Mouse (Mus musculus) MEL (cell line): ENCODE data around the gene Smarcd2. TPM values are rescaled to one million over a fixed set of nuclear protein-coding genes. Genes with fewer than 3 reads are reported as not detected.
A peak's percentile ranks its signal among the peaks of the same experiment; 100 is the strongest.

Experiments used
- DNase-seq: peaks from one replicate; pipeline ENCODE4 v3.0.0; 2011; ENCODE audit warnings: low read depth, low spot score
- H3K27ac ChIP-seq: 2 replicates; pipeline ENCODE4 v1.5.1; 2012; ENCODE audit warnings: low read depth, mild to moderate bottlenecking, control low read depth, low read length, moderate library complexity; ENCODE audit not compliant: control insufficient read depth
- H3K27me3 ChIP-seq, 2 experiments: fragments of 150-350 bp in 1 of 2; sonication (generic) in 1 of 2; 2 replicates each; pipeline ENCODE4 v1.6.1; 2012; ENCODE audit warnings: low read length in 2 of 2, mild to moderate bottlenecking in 2 of 2, improper control_type of control experiment in 1 of 2, moderate library complexity in 1 of 2; ENCODE audit not compliant: insufficient read depth in 2 of 2, control insufficient read depth in 1 of 2
- H3K36me3 ChIP-seq, 2 experiments: 2 replicates each; pipeline ENCODE4 v1.6.1; 2012 to 2014; ENCODE audit warnings: low read length in 2 of 2, improper control_type of control experiment in 1 of 2, inconsistent platforms in 1 of 2, mild to moderate bottlenecking in 1 of 2; ENCODE audit not compliant: insufficient read depth in 2 of 2, control insufficient read depth in 1 of 2
- H3K4me1 ChIP-seq, 2 experiments: fragments of 150-350 bp in 1 of 2; sonication (generic) in 1 of 2; 2 replicates each; pipeline ENCODE4 v1.6.1; 2012; ENCODE audit warnings: low read length in 2 of 2, improper control_type of control experiment in 1 of 2, mild to moderate bottlenecking in 1 of 2; ENCODE audit not compliant: insufficient read depth in 2 of 2, control insufficient read depth in 1 of 2
- H3K4me3 ChIP-seq, 2 experiments: fragments of 150-350 bp in 1 of 2; sonication (generic) in 1 of 2; 2 replicates each; pipeline ENCODE4 v1.5.1; 2012; ENCODE audit warnings: low read depth in 2 of 2, low read length in 2 of 2, mild to moderate bottlenecking in 2 of 2, moderate library complexity in 2 of 2, control low read depth in 1 of 2, improper control_type of control experiment in 1 of 2; ENCODE audit not compliant: control insufficient read depth in 1 of 2, insufficient read depth in 1 of 2
- H3K79me2 ChIP-seq: 2 replicates; pipeline ENCODE4 v1.6.1; 2012; ENCODE audit warnings: mild to moderate bottlenecking, low read length, moderate library complexity; ENCODE audit not compliant: control insufficient read depth, poor library complexity, insufficient read depth
- H3K9ac ChIP-seq: 2 replicates; pipeline ENCODE4 v1.6.1; 2012; ENCODE audit warnings: low read depth, mild to moderate bottlenecking, control low read depth, low read length, moderate library complexity; ENCODE audit not compliant: control insufficient read depth, poor library complexity, severe bottlenecking
- H3K9me3 ChIP-seq: fragments of 150-350 bp; sonication (generic); replicated peaks from 2 replicates; pipeline ENCODE4 v1.6.1; 2012; ENCODE audit warnings: mild to moderate bottlenecking, low read length, improper control_type of control experiment, moderate library complexity; ENCODE audit not compliant: insufficient read depth
- BHLHE40 ChIP-seq: IDR thresholded peaks from 2 replicates; pipeline ENCODE4 v1.6.1; 2012; ENCODE audit warnings: low read depth, mild to moderate bottlenecking, inconsistent platforms, low read length, improper control_type of control experiment, borderline replicate concordance
- CHD1 ChIP-seq: IDR thresholded peaks from 2 replicates; pipeline ENCODE4 v1.6.1; 2012; ENCODE audit warnings: low read depth, mild to moderate bottlenecking, inconsistent platforms, low read length, improper control_type of control experiment
- CHD2 ChIP-seq: IDR thresholded peaks from 2 replicates; pipeline ENCODE4 v1.6.1; 2011; ENCODE audit warnings: low read length, improper control_type of control experiment
- CTCF ChIP-seq, 3 experiments: IDR thresholded peaks in 2 of 3; conservative IDR thresholded peaks in 1 of 3; 2 replicates each; pipeline ENCODE4 v1.5.1; 2011 to 2012; ENCODE audit warnings: low read length in 3 of 3, low read depth in 2 of 3, mild to moderate bottlenecking in 2 of 3, improper control_type of control experiment in 1 of 3, inconsistent platforms in 1 of 3, mixed read lengths in 1 of 3, moderate library complexity in 1 of 3; ENCODE audit not compliant: control insufficient read depth in 1 of 3, insufficient read depth in 1 of 3, poor library complexity in 1 of 3, severe bottlenecking in 1 of 3
- ELF1 ChIP-seq: IDR thresholded peaks from 2 replicates; pipeline ENCODE4 v1.6.1; 2014; ENCODE audit warnings: low read depth, mild to moderate bottlenecking, inconsistent platforms, low read length, improper control_type of control experiment, moderate library complexity
- EP300 ChIP-seq, 2 experiments: IDR thresholded peaks; 2 replicates each; pipeline ENCODE4 v1.6.1; 2011; ENCODE audit warnings: improper control_type of control experiment in 2 of 2, low read length in 2 of 2, low read depth in 1 of 2, mild to moderate bottlenecking in 1 of 2
- ETS1 ChIP-seq: IDR thresholded peaks from 2 replicates; pipeline ENCODE4 v1.6.1; 2012; ENCODE audit warnings: low read depth, mild to moderate bottlenecking, inconsistent platforms, low read length, improper control_type of control experiment, moderate library complexity
- GABPA ChIP-seq: IDR thresholded peaks from 2 replicates; pipeline ENCODE4 v1.6.1; 2012; ENCODE audit warnings: low read depth, mild to moderate bottlenecking, inconsistent platforms, low read length, improper control_type of control experiment, moderate library complexity
- HCFC1 ChIP-seq: IDR thresholded peaks from 2 replicates; pipeline ENCODE4 v1.6.1; 2012; ENCODE audit warnings: low read depth, mild to moderate bottlenecking, inconsistent platforms, low read length, improper control_type of control experiment, moderate library complexity
- JUND ChIP-seq: IDR thresholded peaks from 2 replicates; pipeline ENCODE4 v1.6.1; 2011; ENCODE audit warnings: low read depth, mild to moderate bottlenecking, improper control_type of control experiment, low read length
- KAT2A ChIP-seq: conservative IDR thresholded peaks from 2 replicates; pipeline ENCODE4 v1.6.1; 2012; ENCODE audit warnings: low read depth, low read length, improper control_type of control experiment, inconsistent platforms
- MAFK ChIP-seq: IDR thresholded peaks from 2 replicates; pipeline ENCODE4 v1.6.1; 2011; ENCODE audit warnings: low read depth, mild to moderate bottlenecking, low read length, improper control_type of control experiment, borderline replicate concordance
- MAX ChIP-seq: IDR thresholded peaks from 2 replicates; pipeline ENCODE4 v1.6.1; 2011; ENCODE audit warnings: low read length, improper control_type of control experiment
- MAZ ChIP-seq: IDR thresholded peaks from 2 replicates; pipeline ENCODE4 v1.6.1; 2012; ENCODE audit warnings: low read depth, mild to moderate bottlenecking, inconsistent platforms, low read length, improper control_type of control experiment
- MEF2A ChIP-seq: IDR thresholded peaks from 2 replicates; pipeline ENCODE4 v1.6.1; 2014; ENCODE audit warnings: low read depth, mild to moderate bottlenecking, inconsistent platforms, low read length, improper control_type of control experiment; ENCODE audit not compliant: poor library complexity, insufficient replicate concordance, severe bottlenecking; ENCODE audit errors: extremely low read depth
- MXI1 ChIP-seq: IDR thresholded peaks from 2 replicates; pipeline ENCODE4 v1.6.1; 2011; ENCODE audit warnings: mild to moderate bottlenecking, low read depth, low read length, improper control_type of control experiment
- MYB ChIP-seq: IDR thresholded peaks from 2 replicates; pipeline ENCODE4 v1.6.1; 2011; ENCODE audit warnings: mild to moderate bottlenecking, low read depth, low read length, improper control_type of control experiment
- MYC ChIP-seq: IDR thresholded peaks from 2 replicates; pipeline ENCODE4 v1.6.1; 2011; ENCODE audit warnings: low read depth, mild to moderate bottlenecking, low read length, improper control_type of control experiment, moderate library complexity
- NELFE ChIP-seq: IDR thresholded peaks from 2 replicates; pipeline ENCODE4 v1.6.1; 2011; ENCODE audit warnings: low read depth, low read length, improper control_type of control experiment
- NRF1 ChIP-seq: IDR thresholded peaks from 2 replicates; pipeline ENCODE4 v1.6.1; 2014; ENCODE audit warnings: low read depth, mild to moderate bottlenecking, inconsistent platforms, low read length, improper control_type of control experiment, moderate library complexity; ENCODE audit not compliant: poor library complexity, insufficient read depth, severe bottlenecking
- POLR2A ChIP-seq, 2 experiments: IDR thresholded peaks; 2 replicates each; pipeline ENCODE4 v1.6.1; 2011 to 2012; ENCODE audit warnings: low read length in 2 of 2, mild to moderate bottlenecking in 2 of 2, control low read depth in 1 of 2, improper control_type of control experiment in 1 of 2, low read depth in 1 of 2, moderate library complexity in 1 of 2; ENCODE audit not compliant: control insufficient read depth in 1 of 2, insufficient read depth in 1 of 2, poor library complexity in 1 of 2
- POLR2AphosphoS2 ChIP-seq: IDR thresholded peaks from 2 replicates; pipeline ENCODE4 v1.6.1; 2011; ENCODE audit warnings: low read length, improper control_type of control experiment
- POLR2AphosphoS5 ChIP-seq: IDR thresholded peaks from 2 replicates; pipeline ENCODE4 v1.6.1; 2012; ENCODE audit warnings: low read depth, borderline replicate concordance, mild to moderate bottlenecking, inconsistent platforms, low read length, moderate library complexity, mixed read lengths
- RAD21 ChIP-seq: IDR thresholded peaks from 2 replicates; pipeline ENCODE4 v1.6.1; 2011; ENCODE audit warnings: mild to moderate bottlenecking, low read depth, low read length, improper control_type of control experiment
- RCOR1 ChIP-seq: IDR thresholded peaks from 2 replicates; pipeline ENCODE4 v1.6.1; 2012; ENCODE audit warnings: low read depth, mild to moderate bottlenecking, inconsistent platforms, low read length, improper control_type of control experiment
- SIN3A ChIP-seq: IDR thresholded peaks from 2 replicates; pipeline ENCODE4 v1.6.1; 2012; ENCODE audit warnings: low read length, improper control_type of control experiment, inconsistent platforms
- SMC3 ChIP-seq: IDR thresholded peaks from 2 replicates; pipeline ENCODE4 v1.6.1; 2011; ENCODE audit warnings: low read depth, low read length, improper control_type of control experiment
- TAL1 ChIP-seq: IDR thresholded peaks from 2 replicates; pipeline ENCODE4 v1.6.1; 2012; ENCODE audit warnings: mild to moderate bottlenecking, inconsistent platforms, low read length, moderate library complexity, mixed read lengths
- TBP ChIP-seq: IDR thresholded peaks from 2 replicates; pipeline ENCODE4 v1.8.0; 2011; ENCODE audit warnings: low read depth, low read length, improper control_type of control experiment
- TCF12 ChIP-seq: IDR thresholded peaks from 2 replicates; pipeline ENCODE4 v1.6.1; 2014; ENCODE audit warnings: low read depth, mild to moderate bottlenecking, inconsistent platforms, low read length, improper control_type of control experiment, moderate library complexity
- UBTF ChIP-seq: IDR thresholded peaks from 2 replicates; pipeline ENCODE4 v1.6.1; 2012; ENCODE audit warnings: low read depth, mild to moderate bottlenecking, inconsistent platforms, low read length, improper control_type of control experiment, moderate library complexity, borderline replicate concordance; ENCODE audit not compliant: insufficient read depth
- USF1 ChIP-seq: IDR thresholded peaks from 2 replicates; pipeline ENCODE4 v1.6.1; 2014; ENCODE audit warnings: low read depth, mild to moderate bottlenecking, inconsistent platforms, low read length, improper control_type of control experiment, moderate library complexity
- USF2 ChIP-seq, 2 experiments: IDR thresholded peaks; 2 replicates each; pipeline ENCODE4 v1.6.1; 2011 to 2012; ENCODE audit warnings: improper control_type of control experiment in 2 of 2, low read length in 2 of 2, borderline replicate concordance in 1 of 2, inconsistent platforms in 1 of 2, low read depth in 1 of 2, mild to moderate bottlenecking in 1 of 2; ENCODE audit not compliant: insufficient read depth in 1 of 2
- ZC3H11A ChIP-seq: IDR thresholded peaks from 2 replicates; pipeline ENCODE4 v1.6.1; 2012; ENCODE audit warnings: low read depth, mild to moderate bottlenecking, inconsistent platforms, low read length, improper control_type of control experiment
- ZKSCAN1 ChIP-seq: IDR thresholded peaks from 2 replicates; pipeline ENCODE4 v1.6.1; 2012; ENCODE audit warnings: low read depth, mild to moderate bottlenecking, inconsistent platforms, low read length, improper control_type of control experiment, moderate library complexity
- ZMIZ1 ChIP-seq: IDR thresholded peaks from 2 replicates; pipeline ENCODE4 v1.6.1; 2012; ENCODE audit warnings: low read depth, mild to moderate bottlenecking, inconsistent platforms, low read length, improper control_type of control experiment, moderate library complexity
- ZNF384 ChIP-seq: IDR thresholded peaks from 2 replicates; pipeline ENCODE4 v1.6.1; 2012; ENCODE audit warnings: low read depth, mild to moderate bottlenecking, inconsistent platforms, low read length, improper control_type of control experiment
- polyA plus RNA-seq, 2 experiments: library from polyadenylated mRNA; stranded (reverse) in 1 of 2; unstranded in 1 of 2; fragments of >175 nt in 1 of 2; fragments of >200 nt in 1 of 2; gene quantifications; 2 replicates each; pipeline versions ENCODE4 v1.2.1 to v1.2.4; 2012; ENCODE audit warnings: low replicate concordance in 2 of 2, low read depth in 1 of 2; ENCODE audit not compliant: insufficient read length in 2 of 2, insufficient read depth in 1 of 2, missing spikeins in 1 of 2
- total RNA-seq: library from RNA; depleted of rRNA; stranded (reverse); fragments of 300-350 nt; gene quantifications from 2 replicates; pipeline ENCODE4 v1.2.3, GENCODE M21; 2012

The Smarcd2 gene
- total and polyA plus RNA-seq, 3 experiments = 123 to 131 TPM; not detected in 1

DNA sequence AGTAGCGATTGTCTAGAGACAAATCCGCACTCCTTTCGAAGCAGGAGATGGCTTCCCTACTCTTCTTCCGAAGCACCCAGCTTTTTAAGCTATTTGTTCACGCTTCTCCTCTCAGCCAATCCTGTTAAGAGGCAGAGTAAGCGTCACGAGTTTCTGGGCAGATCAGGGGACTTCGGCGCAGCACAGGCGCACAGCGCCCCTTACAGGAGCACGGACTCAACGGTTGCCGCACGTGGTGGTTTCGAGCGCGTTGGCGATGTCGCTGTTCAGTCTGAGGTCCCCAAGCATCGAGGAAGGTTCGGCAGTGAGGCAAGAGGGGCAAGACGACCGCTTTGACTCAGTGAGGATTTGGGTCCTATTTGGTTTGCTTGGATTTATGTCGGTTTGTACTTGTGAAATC is 3.7 kb upstream of the Smarcd2 start, which contains the start of gene Tcam1:
Gene Tcam1 (plus strand): TSS at position 219 of the 400 bp plus-strand sequence.
- peaks cover 16% of the 10 kb centered on the region for H3K79me2 ChIP-seq
- peaks cover 0 to 9% of the 10 kb centered on the region in 2 experiments; a peak in 2 of 4 replicates for H3K36me3 ChIP-seq
- H3K4me1 ChIP-seq = peaks cover 0 to 22% of the 10 kb centered on the region in 2 experiments; a peak in 3 of 4 replicates
- H3K4me3 ChIP-seq = peak within 1 kb of the TSS; percentile 2 to 6; a peak in 1 of 4 replicates
- no peaks in the 10 kb centered on the region for H3K27me3 ChIP-seq
- no peak for TF ChIP-seq MAFK
- TF ChIP-seq ZNF384 = no peak
- TF ChIP-seq SIN3A = peak; percentile 60; the same call in 1 of the 2 replicates
- 0 out of 4 replicates have a peak, but pooled peaks of 1 of the 2 experiments have one; percentile 48 for TF ChIP-seq EP300 (IDR thresholded peaks at IDR 0.05; ENCODE audit: low read depth in 1 of 2, low read length in 2 of 2)
- no peak for TF ChIP-seq UBTF
- TF ChIP-seq HCFC1 = peak; percentile 54; the same call in 1 of the 2 replicates
- no peak for TF ChIP-seq USF2 (IDR thresholded peaks at IDR 0.05; ENCODE audit: borderline replicate concordance in 1 of 2, insufficient read depth in 1 of 2, low read depth in 1 of 2, low read length in 2 of 2)
- peak; percentile 100 for TF ChIP-seq MYC
- peak; percentile 64 for TF ChIP-seq TBP
- no peak for TF ChIP-seq ZMIZ1
- TF ChIP-seq JUND = no peak
- peak; percentile 82 for TF ChIP-seq USF1
- peak; percentile 97 for TF ChIP-seq CHD2
- peak; percentile 65; the same call in 1 of the 2 replicates for TF ChIP-seq ETS1
- no peak for TF ChIP-seq KAT2A
- peak; percentile 93; the same call in 1 of the 2 replicates for TF ChIP-seq MXI1
- peak; percentile 88 for TF ChIP-seq BHLHE40
- no peak for TF ChIP-seq MEF2A
- TF ChIP-seq RAD21 = peak; percentile 59
- no peak for TF ChIP-seq MAZ
- no peak; the same call in 1 of the 2 replicates for TF ChIP-seq ZKSCAN1
- no peak; the same call in 1 of the 2 replicates for TF ChIP-seq ZC3H11A
- no peak for TF ChIP-seq TAL1
- peak; percentile 86 for TF ChIP-seq MYB
- peak in 1 of 2 experiments; percentile 45; a peak in 1 of 4 replicates for TF ChIP-seq POLR2A (IDR thresholded peaks at IDR 0.05; ENCODE audit: control insufficient read depth in 1 of 2, insufficient read depth in 1 of 2, low read depth in 1 of 2, low read length in 2 of 2, poor library complexity in 1 of 2)
- TF ChIP-seq CHD1 = no peak
- no peak for TF ChIP-seq RCOR1
- TF ChIP-seq GABPA = no peak
- no peak for TF ChIP-seq POLR2AphosphoS5
- peak; percentile 75 to 91 (median 88) for TF ChIP-seq CTCF (IDR thresholded peaks at IDR 0.05 in 2 of 3, conservative IDR thresholded peaks at IDR 0.05 in 1 of 3; ENCODE audit: control insufficient read depth in 1 of 3, insufficient read depth in 1 of 3, low read depth in 2 of 3, low read length in 3 of 3, poor library complexity in 1 of 3, severe bottlenecking in 1 of 3)
- peak; percentile 46; the same call in 1 of the 2 replicates for TF ChIP-seq SMC3
- TF ChIP-seq MAX = peak; percentile 100
- no peak for TF ChIP-seq TCF12
- no peak for TF ChIP-seq POLR2AphosphoS2
- peak; percentile 78 for TF ChIP-seq NRF1
- TF ChIP-seq ELF1 = no peak; the same call in 1 of the 2 replicates
- TF ChIP-seq NELFE = no peak
- H3K27ac ChIP-seq = no peak within 1 kb of the TSS
- H3K9me3 ChIP-seq = no peaks in the 10 kb centered on the region
- peak within 1 kb of the TSS; percentile 44 for H3K9ac ChIP-seq
- DNase-seq = peak; percentile 99
